Mouse (Mus musculus) C2C12 (cell line): ENCODE measurements around the gene Tmem25. TPM values are rescaled to one million over a fixed set of nuclear protein-coding genes. Genes with fewer than 3 reads are reported as not detected.
A peak's percentile ranks its signal among the peaks of the same experiment; 100 is the strongest.

ENCODE experiments used
- H3K27me3 ChIP-seq: one replicate; pipeline ENCODE4 v1.6.1; 2011; ENCODE audit not compliant: control insufficient read depth, insufficient read depth, insufficient read length
- H3K36me3 ChIP-seq: one replicate; pipeline ENCODE4 v1.6.1; 2011; ENCODE audit not compliant: control insufficient read depth, insufficient read depth
- H3K4me3 ChIP-seq: one replicate; pipeline ENCODE4 v1.5.1; 2011; ENCODE audit warnings: mild to moderate bottlenecking, control low read depth; ENCODE audit not compliant: poor library complexity, insufficient read depth, severe bottlenecking
- H3K79me2 ChIP-seq: one replicate; pipeline ENCODE4 v1.6.1; 2011; ENCODE audit not compliant: control insufficient read depth, insufficient read depth
- H3K79me3 ChIP-seq: one replicate; pipeline ENCODE4 v1.6.1; 2011; ENCODE audit warnings: low read depth, control low read depth
- H3ac ChIP-seq: one replicate; pipeline ENCODE3; 2011; ENCODE audit warnings: low read depth; ENCODE audit not compliant: control insufficient read depth, insufficient read length
- CEBPB ChIP-seq: IDR thresholded peaks from one replicate; pipeline ENCODE4 v1.6.1; 2011; ENCODE audit warnings: low read depth, mild to moderate bottlenecking, control low read depth, moderate library complexity
- CTCF ChIP-seq: IDR thresholded peaks from one replicate; pipeline ENCODE4 v1.5.1; 2011; ENCODE audit not compliant: control insufficient read depth, insufficient read depth, insufficient read length
- FOSL1 ChIP-seq: IDR thresholded peaks from one replicate; pipeline ENCODE4 v1.8.0; 2011; ENCODE audit warnings: mild to moderate bottlenecking, low read length; ENCODE audit not compliant: poor library complexity, insufficient read depth, severe bottlenecking
- MAX ChIP-seq: IDR thresholded peaks from one replicate; pipeline ENCODE4 v1.6.1; 2011; ENCODE audit warnings: mild to moderate bottlenecking, control low read depth
- MYOD1 ChIP-seq: IDR thresholded peaks from one replicate; pipeline ENCODE4 v1.6.1; 2011; ENCODE audit warnings: low read depth; ENCODE audit not compliant: control insufficient read depth, insufficient read length
- MYOG ChIP-seq: IDR thresholded peaks from one replicate; pipeline ENCODE4 v1.6.1; 2011; ENCODE audit not compliant: control insufficient read depth, insufficient read length; ENCODE audit errors: extremely low read depth
- USF1 ChIP-seq: IDR thresholded peaks from one replicate; pipeline ENCODE4 v1.6.1; 2011; ENCODE audit warnings: low read depth, mild to moderate bottlenecking, control low read depth, moderate library complexity
- polyA plus RNA-seq: library from polyadenylated mRNA; unstranded; fragments of >200 nt; fragmentation: generic; extraction: Trizol; gene quantifications from one replicate; pipeline ENCODE4 v1.2.1, GENCODE M21; 2012; ENCODE audit warnings: missing spikeins

Gene Tmem25
- polyA plus RNA-seq, 1 experiment = 0.46 TPM

DNA sequence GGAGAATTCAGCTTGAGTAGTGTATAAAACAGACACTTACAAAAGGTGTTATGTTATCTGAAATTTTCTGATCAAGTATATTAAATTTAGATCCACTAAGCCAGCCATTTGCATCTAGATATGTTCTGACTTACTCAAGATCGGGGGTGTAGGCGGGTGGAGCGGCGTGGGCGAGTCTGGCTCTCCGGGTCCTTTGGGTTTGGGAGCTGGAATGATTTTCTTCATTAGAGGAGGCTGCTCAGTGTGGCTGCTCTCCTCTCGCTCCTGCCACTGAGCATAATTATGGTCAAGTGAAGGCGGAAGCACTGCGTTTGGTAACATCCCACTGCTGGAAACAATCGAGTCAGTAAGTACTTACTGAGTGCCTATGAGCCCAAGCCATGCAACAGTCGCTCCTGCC, 29.8 kb upstream of the Tmem25 start:
- no peaks in the 10 kb centered on the region for H3K79me2 ChIP-seq
- no peaks in the 10 kb centered on the region for H3K27me3 ChIP-seq
- H3K36me3 ChIP-seq = peaks cover 80% of the 10 kb centered on the region
- no peak for TF ChIP-seq MYOG
- TF ChIP-seq CEBPB = no peak
- TF ChIP-seq FOSL1 = no peak
- no peak for TF ChIP-seq USF1
- TF ChIP-seq MAX = no peak
- TF ChIP-seq CTCF = no peak
- no peak for TF ChIP-seq MYOD1
- no peak overlapping the region for H3ac ChIP-seq
- no peaks in the 10 kb centered on the region for H3K79me3 ChIP-seq
- no peak overlapping the region for H3K4me3 ChIP-seq

DNA sequence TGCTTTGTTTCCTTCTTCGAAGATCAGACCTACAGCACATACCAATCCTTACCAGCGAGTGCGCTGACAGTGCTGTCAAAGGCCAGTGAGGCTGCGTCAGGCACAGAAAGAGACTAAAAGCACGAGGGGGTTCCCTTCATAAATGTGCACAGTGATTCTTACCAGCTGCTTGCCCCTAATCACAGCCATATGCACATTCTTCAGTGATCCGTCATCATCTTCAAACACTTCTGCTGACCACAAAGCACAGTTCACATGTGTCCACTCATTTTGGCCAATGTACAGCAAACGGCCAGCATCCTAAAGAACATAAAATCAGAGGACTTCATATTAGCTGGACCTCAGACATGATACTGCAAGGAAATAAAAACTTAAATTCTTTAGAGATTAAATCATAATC, 27.6 kb upstream of the Tmem25 start:
- H3K27me3 ChIP-seq = no peaks in the 10 kb centered on the region
- peak; percentile 35 for TF ChIP-seq MYOD1
- TF ChIP-seq CTCF = no peak
- no peaks in the 10 kb centered on the region for H3K79me3 ChIP-seq
- H3ac ChIP-seq = no peak overlapping the region
- peaks cover 84% of the 10 kb centered on the region for H3K36me3 ChIP-seq
- H3K4me3 ChIP-seq = no peak overlapping the region
- no peaks in the 10 kb centered on the region for H3K79me2 ChIP-seq

DNA sequence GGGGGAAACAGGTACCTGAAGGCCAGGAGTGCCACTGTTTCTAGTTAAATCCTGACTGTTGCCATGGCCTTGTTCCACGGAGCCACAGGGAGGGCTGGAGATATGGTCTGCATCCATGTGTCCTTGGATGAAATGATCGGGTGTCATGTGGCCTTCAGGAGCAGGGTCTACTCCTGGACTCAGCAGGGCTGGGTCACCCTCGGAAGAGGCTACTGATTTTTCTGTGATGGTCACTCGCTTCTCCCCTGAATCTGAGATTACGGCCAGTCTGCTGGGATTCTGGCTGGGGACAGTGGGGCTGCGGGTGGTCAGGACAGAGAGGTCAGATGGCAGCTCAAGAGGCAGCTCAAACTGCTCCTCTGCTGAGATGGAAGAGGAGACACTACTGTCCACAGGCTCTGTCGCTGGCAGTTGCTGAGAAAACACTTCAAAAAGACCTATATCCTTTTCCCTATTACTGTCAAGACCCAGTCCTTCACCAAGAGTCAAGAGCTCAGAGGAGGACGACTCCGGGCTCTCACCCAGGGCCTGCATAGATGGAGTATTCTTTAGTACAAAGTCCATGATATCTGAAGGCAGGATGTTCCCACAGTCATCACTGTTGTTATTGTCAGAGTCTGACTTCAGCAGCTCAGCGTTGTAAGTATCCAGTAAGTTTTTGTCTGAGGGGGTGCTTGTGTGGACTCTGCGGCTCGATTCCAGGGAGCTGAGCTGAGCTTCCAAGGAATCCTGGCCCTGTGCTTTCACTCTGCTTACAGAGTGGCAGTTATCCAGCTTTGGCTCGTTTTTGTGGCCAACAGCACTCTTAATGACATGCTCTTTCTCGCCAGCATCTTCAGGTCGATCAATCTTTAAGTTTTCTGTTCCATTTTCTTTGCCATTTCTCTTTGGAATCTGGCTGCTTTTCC, 21.1 kb upstream of the Tmem25 start:
- Histone ChIP-seq H3ac (no peak overlapping the region), H3K79me2 (no peaks in the 10 kb centered on the region), H3K79me3 (no peaks in the 10 kb centered on the region), H3K27me3 (no peaks in the 10 kb centered on the region), H3K36me3 (peaks cover 96% of the 10 kb centered on the region), H3K4me3 (no peak overlapping the region)
- TF ChIP-seq FOSL1 (no peak), USF1 (no peak), MYOG (no peak), CTCF (no peak), CEBPB (no peak), MYOD1 (no peak), MAX (no peak)

DNA sequence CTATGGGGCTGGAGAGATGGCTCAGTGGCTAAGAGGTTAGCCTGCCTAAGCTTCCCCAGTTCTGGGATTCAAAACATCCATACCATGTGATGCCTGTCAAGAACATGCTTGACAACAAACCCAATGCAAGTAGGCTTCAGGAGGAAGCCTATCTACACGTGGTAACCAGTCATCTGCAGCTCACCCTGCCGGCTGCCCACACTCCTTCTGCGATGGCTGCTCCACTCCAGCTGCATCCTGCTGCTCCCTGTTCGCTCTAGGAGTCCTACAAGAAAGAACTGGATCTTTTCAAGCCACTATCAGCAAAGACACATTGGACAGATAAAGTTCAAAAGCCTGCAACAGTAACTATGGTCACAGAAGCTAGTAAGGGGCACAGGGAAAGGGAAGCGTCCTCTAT, 18.4 kb upstream of the Tmem25 start:
- Histone ChIP-seq H3K27me3 (no peaks in the 10 kb centered on the region), H3K36me3 (peaks cover 94% of the 10 kb centered on the region), H3K79me2 (no peaks in the 10 kb centered on the region), H3K4me3 (no peak overlapping the region), H3K79me3 (no peaks in the 10 kb centered on the region), H3ac (no peak overlapping the region)
- TF ChIP-seq MAX (no peak), CEBPB (no peak), USF1 (no peak), CTCF (no peak), MYOD1 (no peak), MYOG (no peak), FOSL1 (no peak)

DNA sequence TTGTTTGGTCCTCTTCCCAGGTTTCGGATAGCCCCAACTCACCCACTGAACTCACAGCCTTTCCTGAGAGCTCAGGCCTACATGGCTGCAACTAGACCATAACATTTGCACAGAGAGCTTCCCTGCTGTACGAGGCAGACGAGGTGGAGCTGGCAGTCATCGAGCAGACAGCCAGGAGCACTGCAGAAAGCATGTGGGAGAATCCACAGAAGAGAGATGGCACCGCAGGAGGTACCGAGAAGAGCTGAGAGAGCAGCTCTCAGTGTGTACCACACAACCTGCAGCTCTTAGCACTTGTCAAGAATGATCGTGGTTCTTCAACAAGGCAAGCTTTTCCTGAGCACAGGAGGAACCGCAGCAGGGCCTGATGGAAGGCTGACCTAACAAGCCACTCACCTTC, 15.1 kb upstream of the Tmem25 start:
- Histone ChIP-seq H3K79me3 (no peaks in the 10 kb centered on the region), H3K4me3 (no peak overlapping the region), H3K27me3 (no peaks in the 10 kb centered on the region), H3K36me3 (peaks cover 93% of the 10 kb centered on the region), H3K79me2 (no peaks in the 10 kb centered on the region), H3ac (no peak overlapping the region)
- TF ChIP-seq CTCF (no peak), USF1 (no peak), MYOG (no peak), MAX (no peak), CEBPB (no peak), MYOD1 (no peak), FOSL1 (no peak)
